Mouse (Mus musculus) myocyte (in vitro differentiated cells): ENCODE data around the gene Tbc1d16.

ENCODE experiments used
- CEBPB ChIP-seq: IDR thresholded peaks from 2 replicates; pipeline ENCODE4 v1.6.1; 2011; ENCODE audit warnings: mild to moderate bottlenecking, moderate library complexity; ENCODE audit not compliant: poor library complexity, insufficient read depth, severe bottlenecking
- MAX ChIP-seq: IDR thresholded peaks from one replicate; pipeline ENCODE4 v1.6.1; 2011; ENCODE audit warnings: low read depth, mild to moderate bottlenecking, control low read depth
- MYOG ChIP-seq, 3 experiments: IDR thresholded peaks; one replicate each; pipeline ENCODE4 v1.6.1; 2011; ENCODE audit warnings: control low read depth in 2 of 3, low read depth in 2 of 3, mild to moderate bottlenecking in 2 of 3; ENCODE audit not compliant: insufficient read length in 2 of 3, control insufficient read depth in 1 of 3, insufficient read depth in 1 of 3
- POLR2A ChIP-seq: IDR thresholded peaks from one replicate; pipeline ENCODE4 v1.6.1; 2011; ENCODE audit warnings: low read depth, mild to moderate bottlenecking, control low read depth, moderate library complexity; ENCODE audit not compliant: insufficient read length
- POLR2AphosphoS2 ChIP-seq: IDR thresholded peaks from one replicate; pipeline ENCODE4 v1.6.1; 2011; ENCODE audit warnings: low read depth, control low read depth; ENCODE audit not compliant: insufficient read length
- SRF ChIP-seq: IDR thresholded peaks from one replicate; pipeline ENCODE4 v1.6.1; 2011; ENCODE audit warnings: low read depth; ENCODE audit not compliant: control insufficient read depth, insufficient read length
- TCF12 ChIP-seq: IDR thresholded peaks from one replicate; pipeline ENCODE4 v1.6.1; 2011; ENCODE audit warnings: mild to moderate bottlenecking, control low read depth; ENCODE audit not compliant: poor library complexity, insufficient read depth, severe bottlenecking

GRCm38 (mm10) chr11:119198564-119199232 lies 29.6 kb downstream of the Tbc1d16 start:
- TF ChIP-seq POLR2A (no peak), TCF12 (no peak), MAX (no peak), CEBPB (no peak), POLR2AphosphoS2 (no peak), MYOG (IDR thresholded peaks at IDR 0.05; ENCODE audit: control insufficient read depth in 1 of 3, insufficient read depth in 1 of 3, insufficient read length in 2 of 3, low read depth in 2 of 3) (no peak), SRF (no peak)
